11 mouse cellular contexts compared by ENCODE assay signal in the genomic region with DNA sequence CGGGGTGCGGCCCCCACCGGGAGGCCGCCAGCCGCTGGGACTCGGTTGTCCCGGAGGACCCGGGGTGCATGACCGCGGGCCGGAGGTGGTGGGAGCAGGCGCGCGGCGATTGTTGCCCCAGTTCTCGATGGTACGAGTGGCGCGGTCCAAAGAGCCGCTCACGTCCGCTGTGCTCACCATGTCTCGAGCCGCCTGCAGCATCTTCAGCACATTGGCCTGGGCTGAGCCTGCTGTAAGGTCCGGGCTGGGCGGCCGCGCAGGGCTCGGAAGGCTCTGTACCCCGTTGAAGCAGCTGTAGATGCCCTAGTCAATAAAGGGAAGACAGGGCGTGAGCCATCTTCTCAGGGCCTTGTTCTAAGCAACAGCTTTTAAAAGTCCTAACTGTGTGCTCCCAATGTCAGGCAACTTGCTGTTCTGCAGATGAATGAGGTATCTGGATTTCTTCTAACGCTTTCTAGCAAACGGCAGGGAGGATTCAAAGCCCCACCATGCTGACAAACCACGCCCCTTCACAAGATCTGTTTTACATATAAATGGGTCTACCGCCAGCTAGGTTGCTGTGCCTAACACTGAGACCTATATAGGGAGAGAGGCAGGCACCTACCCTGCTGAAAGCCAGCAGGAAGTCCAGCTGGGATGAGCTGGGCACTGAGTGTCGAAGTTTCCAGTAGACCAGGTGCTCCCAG. TPM values are rescaled to one million over a fixed set of nuclear protein-coding genes. Genes with fewer than 3 reads are reported as not detected.
DNase-seq lines count a peak whose midpoint lies in the region; ATAC-seq and TF ChIP-seq lines count a peak whose summit lies in the region.
"Had no signal": no experiment of that assay in that cellular context is flagged by ENCODE, and none has a peak within 500 bp of the region (broad histone marks: within the 10 kb centered on the region; RNA-seq: fewer than 3 reads in every experiment).

No protein-coding gene starts in this region.

- no peak for TF ChIP-seq EP300 in heart, postnatal 0 days (IDR thresholded peaks at IDR 0.05; ENCODE audit: low read depth)

- H3K9ac ChIP-seq in heart, postnatal 0 days (replicated peaks; ENCODE audit: low read depth, low read length) = 0 out of 2 replicates have a peak overlapping the region, but pooled peaks have one; percentile 21
- H3K9ac ChIP-seq in hindbrain, embryonic 13.5 days = peak overlapping the region; percentile 72
- peak overlapping the region; percentile 54 for H3K9ac ChIP-seq in midbrain, embryonic 14.5 days (replicated peaks; ENCODE audit: low read length)

- peak overlapping the region; percentile 62 for H3K4me2 ChIP-seq in heart, postnatal 0 days (ENCODE audit: low read depth, low read length)
- peak overlapping the region; percentile 93 for H3K4me2 ChIP-seq in hindbrain, embryonic 13.5 days
- peak overlapping the region; percentile 90 for H3K4me2 ChIP-seq in midbrain, embryonic 14.5 days (ENCODE audit: low read length)

- 3% methylated on average over 36 of the region's 36 CpGs for WGBS in heart, postnatal 0 days
- WGBS in hindbrain, embryonic 13.5 days = under 1% methylated on average over 36 of the region's 36 CpGs
- WGBS in midbrain, embryonic 14.5 days = under 1% methylated on average over 36 of the region's 36 CpGs

- H3K4me1 ChIP-seq in heart, postnatal 0 days (ENCODE audit: control insufficient read depth, insufficient read depth) = 0 out of 2 replicates have a peak, but pooled peaks cover 8% of the 10 kb centered on the region
- peaks cover 2% of the 10 kb centered on the region; the same call in 1 of the 2 replicates for H3K4me1 ChIP-seq in bone marrow macrophage, adult 2 months (ENCODE audit: control insufficient read depth, insufficient read depth, low read length)
- H3K4me1 ChIP-seq in hindbrain, embryonic 13.5 days (replicated peaks) = peaks cover 51% of the 10 kb centered on the region
- H3K4me1 ChIP-seq in midbrain, embryonic 14.5 days (ENCODE audit: control insufficient read depth, insufficient read depth, low read length) = peaks cover 17% of the 10 kb centered on the region; the same call in 1 of the 2 replicates

- TF ChIP-seq CTCF in heart, postnatal 0 days (IDR thresholded peaks at IDR 0.05; ENCODE audit: low read depth) = no peak
- TF ChIP-seq CTCF in bone marrow macrophage, adult 2 months (IDR thresholded peaks at IDR 0.05; ENCODE audit: low read depth, low read length) = no peak

- no peak for TF ChIP-seq POLR2A in bone marrow macrophage, adult 2 months (IDR thresholded peaks at IDR 0.05; ENCODE audit: borderline replicate concordance, low read depth, low read length)

- H3K4me3 ChIP-seq in heart, postnatal 0 days (ENCODE audit: low read depth, low read length) = peak overlapping the region; percentile 42
- H3K4me3 ChIP-seq in bone marrow macrophage, adult 2 months (ENCODE audit: insufficient read depth, low read length) = peak overlapping the region; percentile 34
- peak overlapping the region; percentile 47 for H3K4me3 ChIP-seq in hindbrain, embryonic 13.5 days
- H3K4me3 ChIP-seq in midbrain, embryonic 14.5 days (replicated peaks; ENCODE audit: low read depth, low read length) = peak overlapping the region; percentile 44

- no peak for DNase-seq in heart, postnatal 0 days (ENCODE audit: low spot score)
- DNase-seq in heart, adult 18-20 months = no peak
- no peak for DNase-seq in midbrain, embryonic 14.5 days
- DNase-seq in urinary bladder, postnatal 36 days (ENCODE audit: low spot score in 2 of 2) = no peak
- DNase-seq in adrenal gland, adult 8-10 months = no peak
- no peak for DNase-seq in thymus, postnatal 0 days (ENCODE audit: low spot score)
- DNase-seq: lung, postnatal 10 days had no signal

- H3K9me3 ChIP-seq in heart, postnatal 0 days (replicated peaks; ENCODE audit: control insufficient read depth, low read length) = no peaks in the 10 kb centered on the region
- H3K9me3 ChIP-seq in hindbrain, embryonic 13.5 days = no peaks in the 10 kb centered on the region
- no peaks in the 10 kb centered on the region for H3K9me3 ChIP-seq in midbrain, embryonic 14.5 days (ENCODE audit: control insufficient read depth, low read length)

- no peaks in the 10 kb centered on the region for H3K36me3 ChIP-seq in heart, postnatal 0 days (replicated peaks; ENCODE audit: control insufficient read depth, insufficient read depth, low read length)
- H3K36me3 ChIP-seq in hindbrain, embryonic 13.5 days = no peaks in the 10 kb centered on the region
- H3K36me3 ChIP-seq in midbrain, embryonic 14.5 days (ENCODE audit: control insufficient read depth, insufficient read depth, low read length) = no peaks in the 10 kb centered on the region

- no peak overlapping the region for H3K27ac ChIP-seq in heart, postnatal 0 days (ENCODE audit: low read depth)
- no peak overlapping the region for H3K27ac ChIP-seq in bone marrow macrophage, adult 2 months (ENCODE audit: insufficient read depth, low read depth, low read length)
- no peak overlapping the region for H3K27ac ChIP-seq in hindbrain, embryonic 13.5 days
- no peak overlapping the region for H3K27ac ChIP-seq in midbrain, embryonic 14.5 days (replicated peaks; ENCODE audit: low read depth, low read length)

- peaks cover 85% of the 10 kb centered on the region for H3K27me3 ChIP-seq in heart, postnatal 0 days (ENCODE audit: control insufficient read depth, insufficient read depth, low read length)
- H3K27me3 ChIP-seq in hindbrain, embryonic 13.5 days = peaks cover 97% of the 10 kb centered on the region
- H3K27me3 ChIP-seq in midbrain, embryonic 14.5 days (ENCODE audit: control insufficient read depth, insufficient read depth, low read length) = peaks cover 33% of the 10 kb centered on the region

- no peak for ATAC-seq in heart, postnatal 0 days (ENCODE audit: insufficient read depth, low read depth)
- ATAC-seq in hindbrain, embryonic 13.5 days (ENCODE audit: low FRiP score) = peak; percentile 55; the same call in 1 of the 2 replicates
- no peak for ATAC-seq in midbrain, embryonic 14.5 days (ENCODE audit: low FRiP score, low TSS enrichment)

RNA-seq across cellular contexts. Expression of gene Grin2c, which starts 16.5 kb away (rescaled TPM):
- 0.15 and 1.6 TPM in 2 replicates for total RNA-seq in heart, postnatal 0 days (2014; rRNA removed; ENCODE audit: low replicate concordance)
- polyA plus RNA-seq in heart, postnatal 0 days (2015; fragmentation: Nextera tagmentation; extraction: Ambion mirVana) = not detected in 2 replicates
- total RNA-seq in heart, adult 18-20 months (2021) = under 1 TPM; 0.27 to 0.41 TPM
- not detected in 2 replicates for polyA plus RNA-seq in bone marrow macrophage, adult 2 months (2012; ENCODE audit: insufficient read depth, insufficient read length, missing spikeins)
- 0.22 TPM in 2 replicates for polyA plus RNA-seq in hindbrain, embryonic 13.5 days (2015; fragmentation: Nextera tagmentation; extraction: Ambion mirVana)
- 0.12 and 0.49 TPM in 2 replicates for polyA plus RNA-seq in midbrain, embryonic 14.5 days (2014; fragmentation: Nextera tagmentation; extraction: Ambion mirVana)
- 10 to 100 TPM in 2 of 4 experiments, 1 to 10 TPM in 2; 2.2 to 32.8 (median 13.6) TPM for total RNA-seq in adrenal gland, adult 8-10 months (2022)
- polyA plus RNA-seq in thymus, postnatal 0 days (2015; fragmentation: Nextera tagmentation; extraction: Ambion mirVana) = 0.60 and 0.83 TPM in 2 replicates

RNA-seq across cellular contexts. Expression of gene Fdxr, which starts 26.3 kb away (rescaled TPM):
- 13.8 and 18.2 TPM in 2 replicates for total RNA-seq in heart, postnatal 0 days (2014; rRNA removed; ENCODE audit: low replicate concordance)
- 9.6 and 10.1 TPM in 2 replicates for polyA plus RNA-seq in heart, postnatal 0 days (2015; fragmentation: Nextera tagmentation; extraction: Ambion mirVana)
- total RNA-seq in heart, adult 18-20 months (2021) = 10 to 100 TPM in 1 of 2 experiments, 1 to 10 TPM in 1; 9.8 to 10.1 TPM
- polyA plus RNA-seq in bone marrow macrophage, adult 2 months (2012; ENCODE audit: insufficient read depth, insufficient read length, missing spikeins) = 7.8 and 9.6 TPM in 2 replicates
- polyA plus RNA-seq in hindbrain, embryonic 13.5 days (2015; fragmentation: Nextera tagmentation; extraction: Ambion mirVana) = 18.1 and 20.8 TPM in 2 replicates
- polyA plus RNA-seq in midbrain, embryonic 14.5 days (2014; fragmentation: Nextera tagmentation; extraction: Ambion mirVana) = 15.0 and 15.9 TPM in 2 replicates
- 1,000 to 10,000 TPM; 1,501 to 2,268 (median 1,689) TPM for total RNA-seq in adrenal gland, adult 8-10 months (2022)
- polyA plus RNA-seq in thymus, postnatal 0 days (2015; fragmentation: Nextera tagmentation; extraction: Ambion mirVana) = 22.0 and 22.4 TPM in 2 replicates

RNA-seq across cellular contexts. Expression of gene Fads6, which starts 46.9 kb away (rescaled TPM):
- 2.9 and 3.5 TPM in 2 replicates for total RNA-seq in heart, postnatal 0 days (2014; rRNA removed; ENCODE audit: low replicate concordance)
- polyA plus RNA-seq in heart, postnatal 0 days (2015; fragmentation: Nextera tagmentation; extraction: Ambion mirVana) = 0.33 and 0.34 TPM in 2 replicates
- 1 to 10 TPM; 2.2 to 2.4 TPM for total RNA-seq in heart, adult 18-20 months (2021)
- 1.5 and 1.9 TPM in 2 replicates for polyA plus RNA-seq in bone marrow macrophage, adult 2 months (2012; ENCODE audit: insufficient read depth, insufficient read length, missing spikeins)
- 0.73 and 0.79 TPM in 2 replicates for polyA plus RNA-seq in hindbrain, embryonic 13.5 days (2015; fragmentation: Nextera tagmentation; extraction: Ambion mirVana)
- polyA plus RNA-seq in midbrain, embryonic 14.5 days (2014; fragmentation: Nextera tagmentation; extraction: Ambion mirVana) = 0.72 and 1.4 TPM in 2 replicates
- 100 to 1,000 TPM in 2 of 4 experiments, 10 to 100 TPM in 2; 43.3 to 117 (median 82.2) TPM for total RNA-seq in adrenal gland, adult 8-10 months (2022)
- polyA plus RNA-seq in thymus, postnatal 0 days (2015; fragmentation: Nextera tagmentation; extraction: Ambion mirVana) = 0.37 and 0.39 TPM in 2 replicates

RNA-seq across cellular contexts. Expression of gene Otop2, which starts 56.4 kb away (rescaled TPM):
- total RNA-seq in heart, postnatal 0 days (2014; rRNA removed; ENCODE audit: low replicate concordance) = 0.12 TPM in 1 of 2 replicates, not detected in the other
- not detected in 2 replicates for polyA plus RNA-seq in heart, postnatal 0 days (2015; fragmentation: Nextera tagmentation; extraction: Ambion mirVana)
- total RNA-seq in heart, adult 18-20 months (2021) = not detected
- polyA plus RNA-seq in bone marrow macrophage, adult 2 months (2012; ENCODE audit: insufficient read depth, insufficient read length, missing spikeins) = not detected in 2 replicates
- polyA plus RNA-seq in hindbrain, embryonic 13.5 days (2015; fragmentation: Nextera tagmentation; extraction: Ambion mirVana) = not detected in 2 replicates
- polyA plus RNA-seq in midbrain, embryonic 14.5 days (2014; fragmentation: Nextera tagmentation; extraction: Ambion mirVana) = not detected in 2 replicates
- not detected for total RNA-seq in adrenal gland, adult 8-10 months (2022)
- polyA plus RNA-seq in thymus, postnatal 0 days (2015; fragmentation: Nextera tagmentation; extraction: Ambion mirVana) = not detected in 2 replicates
- total RNA-seq: CH12.LX had no signal
- polyA plus RNA-seq: urinary bladder, adult 2 months had no signal

Comparison
In these comparisons a context has a peak if more than half of its experiments do, and no peak if none do; other contexts are left out.
1. H3K9ac ChIP-seq: peak in every context shown above with its lines; median percentile 72 in hindbrain, embryonic 13.5 days; 54 in midbrain, embryonic 14.5 days; 21 in heart, postnatal 0 days.